Mouse (Mus musculus): Measurements from ENCODE around the gene Mrps17. TPM values are rescaled to one million over a fixed set of nuclear protein-coding genes. Genes with fewer than 3 reads are reported as not detected.

Gene Mrps17
- polyA plus RNA-seq, 1 experiment from 2014 or later = 83.5 TPM

- H3K9me3 ChIP-seq (replicated peaks; ENCODE audit: control insufficient read depth, low read length) = no peaks in the 10 kb centered on the region
- no peak overlapping the region for H3K4me3 ChIP-seq (ENCODE audit: low read depth, low read length)
- no peak overlapping the region for H3K4me2 ChIP-seq (ENCODE audit: low read depth, low read length)
- H3K27me3 ChIP-seq (ENCODE audit: control insufficient read depth, insufficient read depth, low read depth, low read length) = peaks cover 5% of the 10 kb centered on the region; the same call in 1 of the 2 replicates
- no peaks in the 10 kb centered on the region for H3K36me3 ChIP-seq (ENCODE audit: control insufficient read depth, insufficient read depth)
- no peak overlapping the region for H3K9ac ChIP-seq (ENCODE audit: low read depth, low read length)
- WGBS (ENCODE audit: insufficient replicate concordance) = 60% methylated on average over 1 of the region's 1 CpGs
- H3K4me1 ChIP-seq (ENCODE audit: control insufficient read depth, low read depth, low read length) = no peaks in the 10 kb centered on the region
- no peak for ATAC-seq (ENCODE audit: low read depth)
- no peak overlapping the region for H3K27ac ChIP-seq (ENCODE audit: low read length)
These were observed 13.6 kb upstream of the Mrps17 start for GRCm38 (mm10) chr5:129701706-129702105.

- H3K9ac ChIP-seq (ENCODE audit: low read depth, low read length) = no peak overlapping the region
- no peaks in the 10 kb centered on the region for H3K9me3 ChIP-seq (replicated peaks; ENCODE audit: control insufficient read depth, low read length)
- no peaks in the 10 kb centered on the region for H3K4me1 ChIP-seq (ENCODE audit: control insufficient read depth, low read depth, low read length)
- no peaks in the 10 kb centered on the region for H3K36me3 ChIP-seq (ENCODE audit: control insufficient read depth, insufficient read depth)
- no peak overlapping the region for H3K27ac ChIP-seq (ENCODE audit: low read length)
- peaks cover 5% of the 10 kb centered on the region; the same call in 1 of the 2 replicates for H3K27me3 ChIP-seq (ENCODE audit: control insufficient read depth, insufficient read depth, low read depth, low read length)
- no peak overlapping the region for H3K4me2 ChIP-seq (ENCODE audit: low read depth, low read length)
- no peak overlapping the region for H3K4me3 ChIP-seq (ENCODE audit: low read depth, low read length)
- ATAC-seq (ENCODE audit: low read depth) = peak; percentile 50
These were observed 11.9 kb upstream of the Mrps17 start for GRCm38 (mm10) chr5:129703368-129703767.

- Histone ChIP-seq H3K4me2 (ENCODE audit: low read depth, low read length) (no peak within 1 kb of the TSS), H3K4me1 (ENCODE audit: control insufficient read depth, low read depth, low read length) (no peaks in the 10 kb centered on the region), H3K27me3 (ENCODE audit: control insufficient read depth, insufficient read depth, low read depth, low read length) (no peaks in the 10 kb centered on the region), H3K36me3 (ENCODE audit: control insufficient read depth, insufficient read depth) (no peaks in the 10 kb centered on the region), H3K9ac (ENCODE audit: low read depth, low read length) (no peak within 1 kb of the TSS), H3K4me3 (ENCODE audit: low read depth, low read length) (no peak within 1 kb of the TSS), H3K27ac (ENCODE audit: low read length) (no peak within 1 kb of the TSS), H3K9me3 (replicated peaks; ENCODE audit: control insufficient read depth, low read length) (no peaks in the 10 kb centered on the region)
- 52% methylated on average over 2 of the region's 2 CpGs for WGBS (ENCODE audit: insufficient replicate concordance)
- ATAC-seq (ENCODE audit: low read depth) = no peak
These were observed 6.9 kb upstream of the Mrps17 start, which contains the start of gene Sept14 for GRCm38 (mm10) chr5:129708412-129708811. Gene Sept14, minus strand, starts transcription at chr5:129708512.

- H3K27me3 ChIP-seq (ENCODE audit: control insufficient read depth, insufficient read depth, low read depth, low read length) = no peaks in the 10 kb centered on the region
- H3K4me2 ChIP-seq (ENCODE audit: low read depth, low read length) = no peak overlapping the region
- no peak overlapping the region for H3K27ac ChIP-seq (ENCODE audit: low read length)
- peaks cover 4% of the 10 kb centered on the region for H3K4me1 ChIP-seq (ENCODE audit: control insufficient read depth, low read depth, low read length)
- peaks cover 27% of the 10 kb centered on the region for H3K36me3 ChIP-seq (ENCODE audit: control insufficient read depth, insufficient read depth)
- no peak overlapping the region for H3K9ac ChIP-seq (ENCODE audit: low read depth, low read length)
- 73% methylated on average over 9 of the region's 9 CpGs for WGBS (ENCODE audit: insufficient replicate concordance)
- no peaks in the 10 kb centered on the region for H3K9me3 ChIP-seq (replicated peaks; ENCODE audit: control insufficient read depth, low read length)
- ATAC-seq (ENCODE audit: low read depth) = no peak
- no peak overlapping the region for H3K4me3 ChIP-seq (ENCODE audit: low read depth, low read length)
These were observed 1.7 kb downstream of the Mrps17 start for GRCm38 (mm10) chr5:129717016-129717415.

- WGBS (ENCODE audit: insufficient replicate concordance) = 72% methylated on average over 3 of the region's 3 CpGs
- no peak overlapping the region for H3K27ac ChIP-seq (ENCODE audit: low read length)
- no peak overlapping the region for H3K4me3 ChIP-seq (ENCODE audit: low read depth, low read length)
- H3K4me2 ChIP-seq (ENCODE audit: low read depth, low read length) = no peak overlapping the region
- ATAC-seq (ENCODE audit: low read depth) = no peak
- no peaks in the 10 kb centered on the region for H3K9me3 ChIP-seq (replicated peaks; ENCODE audit: control insufficient read depth, low read length)
- H3K36me3 ChIP-seq (ENCODE audit: control insufficient read depth, insufficient read depth) = peaks cover 27% of the 10 kb centered on the region
- H3K4me1 ChIP-seq (ENCODE audit: control insufficient read depth, low read depth, low read length) = peaks cover 13% of the 10 kb centered on the region
- no peaks in the 10 kb centered on the region for H3K27me3 ChIP-seq (ENCODE audit: control insufficient read depth, insufficient read depth, low read depth, low read length)
- H3K9ac ChIP-seq (ENCODE audit: low read depth, low read length) = no peak overlapping the region
These were observed 4.9 kb downstream of the Mrps17 start for GRCm38 (mm10) chr5:129720176-129720575.

- Histone ChIP-seq H3K27ac (ENCODE audit: low read length) (peak overlapping the region; percentile 93), H3K9me3 (replicated peaks; ENCODE audit: control insufficient read depth, low read length) (no peaks in the 10 kb centered on the region), H3K27me3 (ENCODE audit: control insufficient read depth, insufficient read depth, low read depth, low read length) (no peaks in the 10 kb centered on the region), H3K4me2 (ENCODE audit: low read depth, low read length) (peak overlapping the region; percentile 77), H3K4me3 (ENCODE audit: low read depth, low read length) (peak overlapping the region; percentile 87), H3K4me1 (ENCODE audit: control insufficient read depth, low read depth, low read length) (peaks cover 27% of the 10 kb centered on the region), H3K9ac (ENCODE audit: low read depth, low read length) (peak overlapping the region; percentile 92), H3K36me3 (ENCODE audit: control insufficient read depth, insufficient read depth) (peaks cover 9% of the 10 kb centered on the region)
- ATAC-seq (ENCODE audit: low read depth) = peak; percentile 14
- WGBS (ENCODE audit: insufficient replicate concordance) = 20% methylated on average over 4 of the region's 4 CpGs
These were observed 9.0 kb downstream of the Mrps17 start for GRCm38 (mm10) chr5:129724268-129724667.

- H3K27me3 ChIP-seq (ENCODE audit: control insufficient read depth, insufficient read depth, low read depth, low read length) = no peaks in the 10 kb centered on the region
- peaks cover 35% of the 10 kb centered on the region for H3K4me1 ChIP-seq (ENCODE audit: control insufficient read depth, low read depth, low read length)
- peak within 1 kb of the TSS; percentile 77 for H3K4me2 ChIP-seq (ENCODE audit: low read depth, low read length)
- H3K36me3 ChIP-seq (ENCODE audit: control insufficient read depth, insufficient read depth) = peaks cover 1% of the 10 kb centered on the region; the same call in 1 of the 2 replicates
- H3K9ac ChIP-seq (ENCODE audit: low read depth, low read length) = peak within 1 kb of the TSS; percentile 92
- H3K9me3 ChIP-seq (replicated peaks; ENCODE audit: control insufficient read depth, low read length) = no peaks in the 10 kb centered on the region
- peak; percentile 86 for ATAC-seq (ENCODE audit: low read depth)
- under 1% methylated on average over 78 of the region's 93 CpGs for WGBS (ENCODE audit: insufficient replicate concordance)
- H3K27ac ChIP-seq (ENCODE audit: low read length) = peak within 1 kb of the TSS; percentile 93
- peak within 1 kb of the TSS; percentile 87 for H3K4me3 ChIP-seq (ENCODE audit: low read depth, low read length)
These were observed 9.8 kb downstream of the Mrps17 start, which contains the start of gene Nipsnap2 for GRCm38 (mm10) chr5:129724834-129725773. Gene Nipsnap2, plus strand, starts transcription at chr5:129725063.

GRCm38 (mm10) chr5:129725774-129726392 lies 10.6 kb downstream of the Mrps17 start:
- Histone ChIP-seq H3K27ac (ENCODE audit: low read length) (peak overlapping the region; percentile 93), H3K9ac (ENCODE audit: low read depth, low read length) (peak overlapping the region; percentile 92), H3K4me3 (ENCODE audit: low read depth, low read length) (peak overlapping the region; percentile 87), H3K9me3 (replicated peaks; ENCODE audit: control insufficient read depth, low read length) (no peaks in the 10 kb centered on the region), H3K36me3 (ENCODE audit: control insufficient read depth, insufficient read depth) (no peaks in the 10 kb centered on the region), H3K27me3 (ENCODE audit: control insufficient read depth, insufficient read depth, low read depth, low read length) (no peaks in the 10 kb centered on the region), H3K4me2 (ENCODE audit: low read depth, low read length) (peak overlapping the region; percentile 77), H3K4me1 (ENCODE audit: control insufficient read depth, low read depth, low read length) (peaks cover 43% of the 10 kb centered on the region)
- no peak for ATAC-seq (ENCODE audit: low read depth)
- 19% methylated on average over 7 of the region's 7 CpGs for WGBS (ENCODE audit: insufficient replicate concordance)

GRCm38 (mm10) chr5:129726784-129727183 lies 11.5 kb downstream of the Mrps17 start:
- no peak for ATAC-seq (ENCODE audit: low read depth)
- H3K4me2 ChIP-seq (ENCODE audit: low read depth, low read length) = peak overlapping the region; percentile 77
- H3K4me3 ChIP-seq (ENCODE audit: low read depth, low read length) = no peak overlapping the region
- peaks cover 46% of the 10 kb centered on the region for H3K4me1 ChIP-seq (ENCODE audit: control insufficient read depth, low read depth, low read length)
- no peaks in the 10 kb centered on the region for H3K9me3 ChIP-seq (replicated peaks; ENCODE audit: control insufficient read depth, low read length)
- no peak overlapping the region; the same call in 1 of the 2 replicates for H3K27ac ChIP-seq (ENCODE audit: low read length)
- H3K9ac ChIP-seq (ENCODE audit: low read depth, low read length) = 0 out of 2 replicates have a peak overlapping the region, but pooled peaks have one; percentile 1
- 68% methylated on average over 3 of the region's 3 CpGs for WGBS (ENCODE audit: insufficient replicate concordance)
- H3K27me3 ChIP-seq (ENCODE audit: control insufficient read depth, insufficient read depth, low read depth, low read length) = no peaks in the 10 kb centered on the region
- H3K36me3 ChIP-seq (ENCODE audit: control insufficient read depth, insufficient read depth) = no peaks in the 10 kb centered on the region

Measured in liver, embryonic 16.5 days (tissue).